Mouse (Mus musculus): ENCODE results near the gene Lcn2.

The Lcn2 gene

DNA sequence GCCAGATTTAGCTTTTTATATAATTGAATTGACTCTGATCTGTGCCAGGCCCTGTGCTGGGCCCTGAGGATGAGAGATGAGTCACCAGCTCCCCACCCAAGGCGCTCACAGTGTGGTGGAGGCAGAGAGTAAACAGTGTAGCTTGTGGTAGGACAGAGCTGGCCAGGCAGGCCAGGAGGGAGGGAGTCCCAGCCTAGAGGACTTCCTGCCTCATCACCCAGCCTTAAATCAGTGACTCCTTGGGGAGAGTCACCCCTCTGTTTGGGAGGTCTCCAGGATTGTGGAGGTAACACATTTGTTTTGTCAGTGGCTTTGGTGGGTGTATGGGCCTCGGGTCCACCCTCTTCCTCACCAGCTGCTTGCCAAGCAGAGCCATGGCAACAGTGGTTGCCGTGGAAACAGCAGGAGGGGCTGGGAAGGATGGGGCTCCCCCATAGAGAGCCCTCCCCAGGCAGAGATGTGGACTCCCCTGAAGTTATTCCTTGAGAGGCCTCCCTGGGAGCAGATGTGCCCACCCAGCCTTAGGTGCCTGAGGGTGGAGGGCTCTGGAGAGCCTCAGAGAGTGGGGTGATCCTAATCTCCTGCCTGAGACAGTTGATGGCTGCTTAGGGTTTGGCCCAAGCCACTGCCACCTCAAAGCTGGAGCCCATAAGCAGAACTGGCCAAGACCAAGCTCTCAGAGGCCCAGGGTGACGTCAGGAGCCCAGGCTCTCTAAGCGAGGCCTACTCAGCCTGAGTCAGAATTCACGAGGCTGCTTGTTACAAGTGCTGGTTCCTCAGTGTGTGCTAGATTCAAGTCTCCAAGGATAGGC, 45.3 kb downstream of the Lcn2 start:
- DNase-seq, result peak; percentile 51 to 52

DNA sequence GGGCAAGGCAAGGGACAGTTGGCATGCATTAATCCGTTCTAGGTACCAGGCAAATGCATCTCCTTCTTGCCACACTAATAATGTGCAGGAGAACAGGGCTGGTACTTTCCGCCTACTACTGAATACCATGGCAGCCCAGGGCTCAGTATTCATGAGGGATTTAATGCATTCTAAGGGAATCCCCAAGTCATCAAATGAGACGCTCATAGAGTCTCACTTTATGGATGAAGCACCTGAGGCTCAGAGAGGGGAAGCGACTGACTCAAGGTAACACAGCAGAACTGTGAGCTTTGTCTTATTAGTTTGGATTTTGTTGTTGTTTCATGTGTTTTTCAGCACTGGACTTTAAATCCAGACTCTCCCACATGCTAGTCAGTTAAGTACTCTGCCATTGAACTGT, 46.0 kb downstream of the Lcn2 start:
- no peak for DNase-seq

DNA sequence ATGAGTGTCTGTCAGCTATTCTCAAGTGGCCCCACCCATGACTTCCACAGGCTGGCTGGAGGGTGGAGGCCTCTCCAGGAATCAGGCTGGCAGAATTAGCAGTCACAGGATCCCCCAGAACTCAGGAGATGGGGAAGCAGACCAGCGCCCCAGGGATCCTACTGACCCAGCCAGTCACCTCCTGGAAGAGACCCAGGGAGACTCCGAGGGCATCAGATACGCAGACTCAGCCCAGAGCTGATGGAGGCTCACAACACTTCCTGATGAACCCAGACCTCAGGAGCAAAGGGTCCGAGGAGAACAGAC, 46.5 kb downstream of the Lcn2 start:
- DNase-seq, result no peak

DNA sequence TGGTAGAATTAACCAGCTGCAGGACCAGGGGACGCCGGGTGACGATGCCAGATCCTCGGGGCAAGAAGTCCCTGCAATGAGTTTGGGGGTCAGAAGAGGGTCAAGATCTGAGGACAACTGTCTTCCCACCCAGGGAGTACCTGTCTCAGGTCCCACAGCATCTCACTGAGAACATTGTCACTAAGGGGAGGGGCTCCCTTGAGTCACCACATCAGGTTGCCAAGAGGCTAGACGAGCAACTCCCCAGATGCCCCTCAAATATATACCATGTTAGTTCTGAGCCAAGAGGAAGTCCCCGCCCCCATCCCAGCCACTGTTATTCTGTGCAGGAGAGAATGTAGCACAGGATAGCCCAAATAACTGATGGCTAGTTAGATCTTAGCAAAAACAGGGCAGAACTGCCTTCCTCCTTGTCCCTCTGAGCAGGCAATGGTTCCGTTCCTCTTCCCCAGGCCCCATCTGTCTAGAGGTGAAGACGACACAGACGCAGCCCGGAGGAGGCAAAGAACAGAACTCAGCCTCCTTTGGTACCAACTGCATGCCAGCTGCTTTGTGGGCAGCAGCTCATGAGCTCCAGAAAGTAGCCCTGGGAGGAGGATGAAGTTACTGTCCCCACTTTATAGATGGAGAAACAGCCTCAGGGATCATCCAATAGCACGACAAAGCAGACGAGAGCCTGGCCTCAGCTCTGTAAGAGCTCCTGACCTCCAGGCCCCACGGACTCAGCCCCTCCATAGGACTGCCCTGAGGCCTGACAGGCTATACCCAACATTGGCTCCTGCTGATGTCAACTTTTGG, 47.0 kb downstream of the Lcn2 start:
- DNase-seq, result no peak

DNA sequence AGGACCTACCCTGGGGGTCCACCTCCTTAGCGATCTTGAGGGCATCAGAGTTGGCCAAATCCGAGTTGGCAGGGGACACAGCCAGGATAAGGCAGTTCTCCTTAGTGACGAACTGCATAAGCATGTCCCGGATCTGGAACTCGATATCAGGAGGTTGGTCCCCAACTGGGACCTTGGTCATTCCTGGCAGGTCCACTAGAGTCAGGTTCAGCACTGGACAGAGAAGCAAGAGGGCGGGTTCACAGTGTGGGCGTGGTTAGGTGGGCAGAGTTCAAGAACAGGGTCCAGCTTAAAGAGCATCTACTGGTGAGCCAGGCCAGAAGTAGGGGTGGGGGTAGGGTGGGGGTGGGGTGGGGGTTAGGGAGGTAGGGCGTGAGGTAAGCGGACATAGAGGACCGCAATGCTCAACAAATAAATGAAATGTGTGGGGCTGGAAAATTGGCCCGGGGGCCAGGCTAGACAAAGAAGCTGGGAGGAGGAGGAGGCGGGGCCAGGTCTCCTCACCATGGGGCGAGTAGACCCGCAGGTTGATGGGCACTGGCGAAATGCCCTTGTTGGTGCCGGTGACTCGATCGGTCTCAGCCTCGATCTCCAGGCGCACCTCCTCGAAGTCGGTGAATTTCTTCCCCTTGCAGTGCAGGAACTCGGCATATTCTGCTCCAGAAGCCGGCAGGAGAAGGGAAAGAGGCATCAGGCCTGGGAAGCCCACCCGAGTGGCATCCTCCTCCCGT, 48.0 kb downstream of the Lcn2 start:
- no peak for DNase-seq

DNA sequence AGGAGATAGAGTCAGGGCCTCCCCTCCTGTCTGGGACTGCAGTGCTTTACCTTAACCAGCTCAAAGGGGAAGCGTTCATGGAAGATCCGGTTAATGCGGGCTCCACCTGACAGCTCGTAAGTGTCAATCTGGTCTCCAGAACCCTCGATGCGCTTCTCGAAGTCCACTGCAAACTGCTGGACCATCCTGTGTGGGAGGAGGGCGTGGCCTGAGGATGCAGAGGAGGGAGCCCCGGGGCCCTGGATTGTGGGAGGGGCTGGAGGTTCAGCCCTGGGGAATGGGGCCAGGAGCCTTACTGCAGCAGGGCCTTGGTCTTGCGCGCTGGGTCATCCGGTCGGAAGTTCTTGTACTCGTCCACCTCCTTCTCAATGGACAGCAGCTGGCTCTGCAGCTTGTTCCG, 52.2 kb downstream of the Lcn2 start:
- DNase-seq, result no peak

All from lung, adult 18-20 months (tissue).